Mouse (Mus musculus): ENCODE measurements at regions not wholly inside any gene's neighbourhood (a gene's known extent, or its start where the extent isn't known, plus 50 kb on each side); places are given as distances from the start of the nearest gene placed in this dataset.
"Not testable (repeated sequence)": the region's sequence is repeated elsewhere in the genome, so short reads cannot be mapped to it uniquely, and the experiment has no call there.

DNA sequence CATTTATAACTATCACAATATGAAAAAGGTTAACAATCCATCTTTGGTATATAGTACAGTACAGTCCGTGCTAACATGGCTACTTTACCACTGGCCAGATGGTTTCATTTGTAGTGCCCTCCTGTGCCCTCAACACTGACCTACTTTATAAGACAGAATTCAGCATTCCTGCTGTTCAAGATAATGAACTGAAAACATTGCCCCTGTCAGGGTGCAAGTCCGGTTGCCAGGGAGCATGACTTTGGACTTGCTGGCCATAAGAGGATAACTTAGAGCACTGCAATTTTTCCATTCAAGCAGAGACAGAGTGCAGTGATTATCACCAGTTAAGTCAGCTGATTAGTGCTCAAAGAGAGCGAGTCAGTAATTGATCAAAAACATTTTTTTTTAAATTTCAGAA lies 169.3 kb downstream of the Impad1 start:
- WGBS, result 72% methylated on average over 3 of the region's 3 CpGs
- no peak for ATAC-seq (ENCODE audit: low FRiP score)
- no peaks in the 10 kb centered on the region for H3K9me3 ChIP-seq (replicated peaks)

DNA sequence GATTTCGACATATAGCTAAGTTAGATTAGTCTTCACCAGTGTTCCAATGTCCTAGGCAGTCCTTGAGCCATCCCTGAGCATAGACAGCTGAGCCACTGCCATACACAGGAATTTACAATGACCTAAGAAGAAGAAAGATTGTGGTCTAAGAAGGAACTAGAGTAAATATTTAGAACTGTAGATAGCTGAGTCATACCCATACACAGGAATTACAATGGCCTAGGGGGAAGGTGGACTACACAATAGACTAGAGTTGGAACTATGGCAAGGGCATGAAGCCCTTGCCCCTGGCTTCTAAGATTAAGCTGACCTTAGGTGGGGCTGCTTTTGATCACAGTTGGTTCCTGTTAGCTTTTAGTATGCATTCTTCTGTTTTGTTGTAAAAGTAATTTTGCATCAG lies 173.0 kb downstream of the Impad1 start:
- H3K4me3 ChIP-seq (replicated peaks); H3K27ac ChIP-seq (replicated peaks); H3K4me2 ChIP-seq; ATAC-seq (ENCODE audit: low FRiP score); H3K9me3 ChIP-seq (replicated peaks); H3K36me3 ChIP-seq; H3K9ac ChIP-seq (replicated peaks); H3K27me3 ChIP-seq (replicated peaks); H3K4me1 ChIP-seq: not testable (repeated sequence)
- 76% methylated on average over 1 of the region's 1 CpGs for WGBS

More for the DNA sequence above, 169.3 kb downstream of the Impad1 start:
- Histone ChIP-seq H3K4me1 (no peaks in the 10 kb centered on the region), H3K4me2 (no peak overlapping the region), H3K9ac (replicated peaks) (no peak overlapping the region), H3K27ac (replicated peaks) (no peak overlapping the region), H3K36me3 (no peaks in the 10 kb centered on the region), H3K27me3 (replicated peaks) (no peaks in the 10 kb centered on the region), H3K4me3 (replicated peaks) (no peak overlapping the region)

DNA sequence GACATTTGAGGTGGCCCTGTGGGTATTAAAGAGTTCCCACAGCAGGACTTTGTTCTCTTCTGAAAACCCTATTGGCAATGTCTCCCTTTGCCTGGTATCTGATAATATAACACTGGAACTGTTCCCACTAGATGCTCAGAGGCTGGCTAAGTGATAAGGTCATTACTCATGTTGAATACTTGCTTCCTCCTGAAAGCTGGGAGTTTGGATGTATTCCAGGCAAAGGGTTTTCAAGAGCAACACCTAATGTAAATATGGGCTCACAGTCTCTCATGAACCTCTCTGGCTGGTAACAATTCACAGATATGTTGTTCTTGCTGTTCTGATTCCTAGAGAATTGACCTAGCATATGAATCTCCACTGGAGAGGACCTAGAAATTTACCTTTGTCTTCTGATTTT lies 178.6 kb downstream of the Impad1 start:
- no peak overlapping the region for H3K9ac ChIP-seq (replicated peaks)
- H3K4me3 ChIP-seq (replicated peaks), result no peak overlapping the region
- H3K27ac ChIP-seq (replicated peaks), result no peak overlapping the region
- no peaks in the 10 kb centered on the region for H3K36me3 ChIP-seq
- H3K27me3 ChIP-seq (replicated peaks), result no peaks in the 10 kb centered on the region
- no peaks in the 10 kb centered on the region for H3K4me1 ChIP-seq
- H3K4me2 ChIP-seq, result no peak overlapping the region
- no peaks in the 10 kb centered on the region for H3K9me3 ChIP-seq (replicated peaks)
- no peak for ATAC-seq (ENCODE audit: low FRiP score)

Measured in neural tube, embryonic 15.5 days (tissue).